Mouse (Mus musculus): ENCODE results near the gene Rnf13. TPM values are rescaled to one million over a fixed set of nuclear protein-coding genes. Genes with fewer than 3 reads are reported as not detected.

Rnf13 gene
- polyA plus RNA-seq (2012; fragmentation: generic; extraction: Trizol): 15.6 TPM

DNA sequence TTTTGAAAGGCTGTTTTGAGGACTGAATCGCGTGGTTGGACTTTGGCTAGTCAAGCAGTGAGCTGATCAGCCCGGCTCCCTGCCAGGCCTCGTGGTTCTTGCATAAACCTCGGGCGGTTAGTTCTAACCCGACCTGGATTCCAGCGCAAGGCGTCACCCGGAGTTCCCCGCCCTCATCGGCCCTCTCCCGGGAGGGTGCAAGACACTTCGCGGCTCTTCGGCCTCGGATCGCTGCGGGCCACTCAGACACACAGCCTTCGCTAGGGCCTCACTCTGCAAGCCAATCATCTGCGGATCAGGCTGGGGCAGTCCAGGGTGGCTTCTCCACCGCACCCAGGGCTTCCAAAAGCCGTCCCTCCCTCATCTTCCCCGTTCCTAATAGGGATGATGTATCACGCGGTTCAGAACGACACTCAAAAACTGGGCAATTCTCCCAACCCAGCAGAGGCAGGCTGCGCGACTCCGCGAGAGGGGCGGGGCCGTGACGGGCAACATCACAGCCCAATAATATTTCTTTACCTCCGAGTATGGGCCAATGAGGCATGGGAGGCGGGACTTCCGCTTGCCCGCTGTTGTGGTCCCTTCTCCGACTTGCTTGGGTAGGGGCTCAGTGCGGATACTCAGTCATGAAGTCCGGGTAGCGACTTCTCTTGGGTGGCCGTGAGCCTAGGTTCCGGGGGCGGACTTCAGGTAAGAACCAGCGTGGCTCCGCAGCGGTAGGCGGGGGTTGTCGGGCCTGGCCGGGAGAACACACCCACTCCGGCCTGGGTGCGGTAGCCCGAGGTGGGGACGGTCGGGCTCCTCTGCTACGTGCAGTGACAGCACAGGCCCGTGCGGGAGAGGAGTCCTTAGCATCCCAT, at the start of gene Rnf13:
Rnf13 (plus strand) TSS at position 552 of the 860 bp plus-strand sequence.
- TF ChIP-seq TCF3 (IDR thresholded peaks at IDR 0.05; ENCODE audit: insufficient read length, low read depth) (no peak), REST (IDR thresholded peaks at IDR 0.05; ENCODE audit: insufficient read depth, insufficient read length) (no peak), MYOG (IDR thresholded peaks at IDR 0.05; ENCODE audit: control insufficient read depth in 1 of 3, insufficient read depth in 1 of 3, insufficient read length in 2 of 3, low read depth in 2 of 3) (peak in 1 of 3 experiments; percentile 7), SRF (IDR thresholded peaks at IDR 0.05; ENCODE audit: control insufficient read depth, insufficient read length, low read depth) (peak; percentile 56), TCF12 (IDR thresholded peaks at IDR 0.05; ENCODE audit: insufficient read depth, poor library complexity, severe bottlenecking) (no peak), POLR2AphosphoS2 (IDR thresholded peaks at IDR 0.05; ENCODE audit: insufficient read length, low read depth) (peak; percentile 46), MAX (IDR thresholded peaks at IDR 0.05; ENCODE audit: low read depth) (peak; percentile 21), E2F4 (IDR thresholded peaks at IDR 0.05; ENCODE audit: insufficient read depth) (no peak), CEBPB (IDR thresholded peaks at IDR 0.05; ENCODE audit: insufficient read depth, poor library complexity, severe bottlenecking) (peak; percentile 59), MYOD1 (IDR thresholded peaks at IDR 0.05; ENCODE audit: control insufficient read depth in 1 of 3, insufficient read length in 2 of 3, low read depth in 2 of 3) (no peak), POLR2A (IDR thresholded peaks at IDR 0.05; ENCODE audit: insufficient read length, low read depth) (peak; percentile 46), USF1 (IDR thresholded peaks at IDR 0.05; ENCODE audit: low read depth) (no peak)
- H3K36me3 ChIP-seq (ENCODE audit: control insufficient read depth, insufficient read depth): no peaks in the 10 kb centered on the region
- H3ac ChIP-seq (ENCODE audit: control insufficient read depth, insufficient read length): peak within 1 kb of the TSS; percentile 26
- H3K4me2 ChIP-seq (ENCODE audit: low read depth): peak within 1 kb of the TSS; percentile 95
- peak within 1 kb of the TSS; percentile 68 for H3K4me3 ChIP-seq
- H3K79me2 ChIP-seq (ENCODE audit: control insufficient read depth, insufficient read depth): peaks cover 25% of the 10 kb centered on the region
- H3K27me3 ChIP-seq (ENCODE audit: control insufficient read depth, insufficient read depth, insufficient read length): no peaks in the 10 kb centered on the region

- no peak overlapping the region for H3ac ChIP-seq (ENCODE audit: control insufficient read depth, insufficient read length)
Observed at GRCm38 (mm10) chr3:57691772-57692171, 44.1 kb upstream of the Rnf13 start.

DNA sequence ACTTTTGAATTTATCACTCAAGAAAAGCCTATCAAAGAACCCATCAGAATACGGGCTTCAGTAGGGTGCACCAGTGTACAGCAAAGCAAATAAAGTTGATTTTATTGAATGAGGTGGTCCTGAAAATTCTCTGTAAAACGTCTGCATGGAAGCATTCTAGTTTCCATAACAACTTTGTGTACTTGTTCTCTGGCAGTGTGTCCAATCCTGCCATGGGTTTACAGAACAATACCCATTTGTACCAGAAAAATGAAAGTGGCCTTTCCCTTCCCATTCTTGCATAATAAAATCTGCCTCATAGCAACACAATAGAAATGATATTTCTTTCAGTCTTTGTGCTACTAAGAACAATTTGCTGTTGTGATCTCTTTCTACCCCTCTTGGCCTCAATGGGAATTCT, 43.1 kb upstream of the Rnf13 start, which contains the start of gene Ankub1:
Ankub1 (minus strand) TSS at position 81 of the 400 bp plus-strand sequence.
- TF ChIP-seq CEBPB (IDR thresholded peaks at IDR 0.05; ENCODE audit: insufficient read depth, poor library complexity, severe bottlenecking) (no peak), POLR2A (IDR thresholded peaks at IDR 0.05; ENCODE audit: insufficient read length, low read depth) (no peak), MYOG (IDR thresholded peaks at IDR 0.05; ENCODE audit: control insufficient read depth in 1 of 3, insufficient read depth in 1 of 3, insufficient read length in 2 of 3, low read depth in 2 of 3) (no peak), TCF3 (IDR thresholded peaks at IDR 0.05; ENCODE audit: insufficient read length, low read depth) (no peak), SRF (IDR thresholded peaks at IDR 0.05; ENCODE audit: control insufficient read depth, insufficient read length, low read depth) (no peak), MAX (IDR thresholded peaks at IDR 0.05; ENCODE audit: low read depth) (no peak), MYOD1 (IDR thresholded peaks at IDR 0.05; ENCODE audit: control insufficient read depth in 1 of 3, insufficient read length in 2 of 3, low read depth in 2 of 3) (no peak), POLR2AphosphoS2 (IDR thresholded peaks at IDR 0.05; ENCODE audit: insufficient read length, low read depth) (no peak), USF1 (IDR thresholded peaks at IDR 0.05; ENCODE audit: low read depth) (no peak), TCF12 (IDR thresholded peaks at IDR 0.05; ENCODE audit: insufficient read depth, poor library complexity, severe bottlenecking) (no peak), REST (IDR thresholded peaks at IDR 0.05; ENCODE audit: insufficient read depth, insufficient read length) (no peak), E2F4 (IDR thresholded peaks at IDR 0.05; ENCODE audit: insufficient read depth) (no peak)
- Histone ChIP-seq H3K36me3 (ENCODE audit: control insufficient read depth, insufficient read depth) (no peaks in the 10 kb centered on the region), H3K27me3 (ENCODE audit: control insufficient read depth, insufficient read depth, insufficient read length) (peaks cover 15% of the 10 kb centered on the region), H3K79me2 (ENCODE audit: control insufficient read depth, insufficient read depth) (no peaks in the 10 kb centered on the region), H3K4me2 (ENCODE audit: low read depth) (no peak within 1 kb of the TSS), H3ac (ENCODE audit: control insufficient read depth, insufficient read length) (no peak within 1 kb of the TSS), H3K4me3 (no peak within 1 kb of the TSS)

More at GRCm38 (mm10) chr3:57691772-57692171, 44.1 kb upstream of the Rnf13 start:
- Histone ChIP-seq H3K79me2 (ENCODE audit: control insufficient read depth, insufficient read depth) (no peaks in the 10 kb centered on the region), H3K4me2 (ENCODE audit: low read depth) (no peak overlapping the region), H3K36me3 (ENCODE audit: control insufficient read depth, insufficient read depth) (no peaks in the 10 kb centered on the region), H3K27me3 (ENCODE audit: control insufficient read depth, insufficient read depth, insufficient read length) (peaks cover 15% of the 10 kb centered on the region), H3K4me3 (no peak overlapping the region)
- TF ChIP-seq E2F4 (IDR thresholded peaks at IDR 0.05; ENCODE audit: insufficient read depth): no peak
- no peak for TF ChIP-seq TCF3 (IDR thresholded peaks at IDR 0.05; ENCODE audit: insufficient read length, low read depth)
- TF ChIP-seq USF1 (IDR thresholded peaks at IDR 0.05; ENCODE audit: low read depth): no peak
- no peak for TF ChIP-seq MAX (IDR thresholded peaks at IDR 0.05; ENCODE audit: low read depth)
- TF ChIP-seq TCF12 (IDR thresholded peaks at IDR 0.05; ENCODE audit: insufficient read depth, poor library complexity, severe bottlenecking): no peak
- no peak for TF ChIP-seq MYOD1 (IDR thresholded peaks at IDR 0.05; ENCODE audit: control insufficient read depth in 1 of 3, insufficient read length in 2 of 3, low read depth in 2 of 3)

- Histone ChIP-seq H3K27me3 (ENCODE audit: control insufficient read depth, insufficient read depth, insufficient read length) (peaks cover 15% of the 10 kb centered on the region), H3K4me2 (ENCODE audit: low read depth) (no peak overlapping the region), H3K4me3 (no peak overlapping the region), H3K36me3 (ENCODE audit: control insufficient read depth, insufficient read depth) (no peaks in the 10 kb centered on the region), H3ac (ENCODE audit: control insufficient read depth, insufficient read length) (no peak overlapping the region), H3K79me2 (ENCODE audit: control insufficient read depth, insufficient read depth) (no peaks in the 10 kb centered on the region)
- no peak for TF ChIP-seq USF1 (IDR thresholded peaks at IDR 0.05; ENCODE audit: low read depth)
- no peak for TF ChIP-seq MYOG (IDR thresholded peaks at IDR 0.05; ENCODE audit: control insufficient read depth in 1 of 3, insufficient read depth in 1 of 3, insufficient read length in 2 of 3, low read depth in 2 of 3)
- no peak for TF ChIP-seq POLR2A (IDR thresholded peaks at IDR 0.05; ENCODE audit: insufficient read length, low read depth)
- TF ChIP-seq POLR2AphosphoS2 (IDR thresholded peaks at IDR 0.05; ENCODE audit: insufficient read length, low read depth): no peak
- TF ChIP-seq CEBPB (IDR thresholded peaks at IDR 0.05; ENCODE audit: insufficient read depth, poor library complexity, severe bottlenecking): no peak
- TF ChIP-seq SRF (IDR thresholded peaks at IDR 0.05; ENCODE audit: control insufficient read depth, insufficient read length, low read depth): no peak
- no peak for TF ChIP-seq TCF12 (IDR thresholded peaks at IDR 0.05; ENCODE audit: insufficient read depth, poor library complexity, severe bottlenecking)
- TF ChIP-seq E2F4 (IDR thresholded peaks at IDR 0.05; ENCODE audit: insufficient read depth): no peak
- TF ChIP-seq REST (IDR thresholded peaks at IDR 0.05; ENCODE audit: insufficient read depth, insufficient read length): no peak
- no peak for TF ChIP-seq MAX (IDR thresholded peaks at IDR 0.05; ENCODE audit: low read depth)
- TF ChIP-seq MYOD1 (IDR thresholded peaks at IDR 0.05; ENCODE audit: control insufficient read depth in 1 of 3, insufficient read length in 2 of 3, low read depth in 2 of 3): no peak
- TF ChIP-seq TCF3 (IDR thresholded peaks at IDR 0.05; ENCODE audit: insufficient read length, low read depth): no peak
Observed at GRCm38 (mm10) chr3:57696249-57696648, 39.6 kb upstream of the Rnf13 start.

Data from myocyte (in vitro differentiated cells).